9 mouse cellular contexts compared by ENCODE assay signal in genomic region chr13:63244425-63244824, GRCm38 (mm10).
A peak's percentile ranks its signal among the peaks of the same experiment; 100 is the strongest.
DNase-seq lines count a peak whose midpoint lies in the region; ATAC-seq and TF ChIP-seq lines count a peak whose summit lies in the region.
"Had no signal": no experiment of that assay in that cellular context is flagged by ENCODE, and none has a peak within 500 bp of the region (broad histone marks: within the 10 kb centered on the region; RNA-seq: fewer than 3 reads in every experiment).

No protein-coding gene starts in this region.

- no peak for TF ChIP-seq CTCF in midbrain, postnatal 0 days (IDR thresholded peaks at IDR 0.05)

- no peak overlapping the region for H3K27ac ChIP-seq in kidney, embryonic 14.5 days (ENCODE audit: low read depth, low read length)
- 0 out of 2 replicates have a peak overlapping the region, but pooled peaks have one; percentile 44 for H3K27ac ChIP-seq in embryonic facial prominence, embryonic 10.5 days (replicated peaks)
- peak overlapping the region; percentile 80 for H3K27ac ChIP-seq in embryonic facial prominence, embryonic 15.5 days (replicated peaks)
- peak overlapping the region; percentile 93 for H3K27ac ChIP-seq in limb, embryonic 13.5 days
- H3K27ac ChIP-seq in midbrain, postnatal 0 days (ENCODE audit: low read depth, low read length), result no peak overlapping the region

- H3K4me1 ChIP-seq in kidney, embryonic 14.5 days (ENCODE audit: control insufficient read depth, insufficient read depth, low read length), result peaks cover 50% of the 10 kb centered on the region
- peaks cover 68% of the 10 kb centered on the region for H3K4me1 ChIP-seq in embryonic facial prominence, embryonic 10.5 days
- H3K4me1 ChIP-seq in embryonic facial prominence, embryonic 15.5 days, result peaks cover 61% of the 10 kb centered on the region
- H3K4me1 ChIP-seq in limb, embryonic 13.5 days, result peaks cover 82% of the 10 kb centered on the region
- peaks cover 4% of the 10 kb centered on the region; the same call in 1 of the 2 replicates for H3K4me1 ChIP-seq in midbrain, postnatal 0 days (ENCODE audit: insufficient read depth, low read length)

- peak overlapping the region; percentile 2; the same call in 1 of the 2 replicates for H3K4me3 ChIP-seq in kidney, embryonic 14.5 days (ENCODE audit: low read length)
- H3K4me3 ChIP-seq in embryonic facial prominence, embryonic 10.5 days, result no peak overlapping the region; the same call in 1 of the 2 replicates
- H3K4me3 ChIP-seq in embryonic facial prominence, embryonic 15.5 days (replicated peaks), result peak overlapping the region; percentile 31
- peak overlapping the region; percentile 87 for H3K4me3 ChIP-seq in limb, embryonic 13.5 days
- H3K4me3 ChIP-seq in midbrain, postnatal 0 days (ENCODE audit: low read depth, low read length), result no peak overlapping the region

- 77% methylated on average over 3 of the region's 3 CpGs for WGBS in kidney, embryonic 14.5 days
- 72% methylated on average over 3 of the region's 3 CpGs for WGBS in embryonic facial prominence, embryonic 10.5 days
- WGBS in embryonic facial prominence, embryonic 15.5 days, result 52% methylated on average over 3 of the region's 3 CpGs
- 46% methylated on average over 3 of the region's 3 CpGs for WGBS in limb, embryonic 13.5 days
- 54% methylated on average over 3 of the region's 3 CpGs for WGBS in midbrain, postnatal 0 days

- H3K9me3 ChIP-seq in kidney, embryonic 14.5 days (ENCODE audit: control insufficient read depth, low read length), result no peaks in the 10 kb centered on the region
- H3K9me3 ChIP-seq in embryonic facial prominence, embryonic 10.5 days, result no peaks in the 10 kb centered on the region
- H3K9me3 ChIP-seq in embryonic facial prominence, embryonic 15.5 days (replicated peaks), result no peaks in the 10 kb centered on the region
- H3K9me3 ChIP-seq in limb, embryonic 13.5 days, result no peaks in the 10 kb centered on the region
- no peaks in the 10 kb centered on the region for H3K9me3 ChIP-seq in midbrain, postnatal 0 days (ENCODE audit: low read length)

- H3K36me3 ChIP-seq in kidney, embryonic 14.5 days (ENCODE audit: control insufficient read depth, insufficient read depth, low read length), result peaks cover 15% of the 10 kb centered on the region; the same call in 1 of the 2 replicates
- peaks cover 37% of the 10 kb centered on the region for H3K36me3 ChIP-seq in embryonic facial prominence, embryonic 10.5 days (replicated peaks)
- H3K36me3 ChIP-seq in embryonic facial prominence, embryonic 15.5 days, result no peaks in the 10 kb centered on the region
- peaks cover 35% of the 10 kb centered on the region for H3K36me3 ChIP-seq in limb, embryonic 13.5 days
- H3K36me3 ChIP-seq in midbrain, postnatal 0 days (ENCODE audit: insufficient read depth, low read length), result no peaks in the 10 kb centered on the region

- no peak for ATAC-seq in kidney, embryonic 14.5 days (ENCODE audit: low FRiP score, low TSS enrichment)
- no peak for ATAC-seq in embryonic facial prominence, embryonic 15.5 days (ENCODE audit: insufficient number of reproducible peaks, low FRiP score, low TSS enrichment, low read depth)
- no peak for ATAC-seq in limb, embryonic 13.5 days (ENCODE audit: low FRiP score, low read depth)
- ATAC-seq in midbrain, postnatal 0 days (ENCODE audit: low FRiP score), result no peak

- no peaks in the 10 kb centered on the region for H3K27me3 ChIP-seq in kidney, embryonic 14.5 days (ENCODE audit: control insufficient read depth, insufficient read depth, low read length)
- H3K27me3 ChIP-seq in embryonic facial prominence, embryonic 10.5 days (replicated peaks; ENCODE audit: low read depth, poor library complexity, severe bottlenecking), result 0 out of 2 replicates have a peak, but pooled peaks cover 3% of the 10 kb centered on the region
- H3K27me3 ChIP-seq in embryonic facial prominence, embryonic 15.5 days, result no peaks in the 10 kb centered on the region
- no peaks in the 10 kb centered on the region for H3K27me3 ChIP-seq in limb, embryonic 13.5 days
- no peaks in the 10 kb centered on the region for H3K27me3 ChIP-seq in midbrain, postnatal 0 days (ENCODE audit: insufficient read depth, low read length)

- H3K4me2 ChIP-seq in kidney, embryonic 14.5 days (replicated peaks; ENCODE audit: low read depth, low read length), result peak overlapping the region; percentile 13; the same call in 1 of the 2 replicates
- H3K4me2 ChIP-seq in embryonic facial prominence, embryonic 15.5 days (replicated peaks), result peak overlapping the region; percentile 56
- peak overlapping the region; percentile 91 for H3K4me2 ChIP-seq in limb, embryonic 13.5 days (replicated peaks)
- H3K4me2 ChIP-seq in midbrain, postnatal 0 days (ENCODE audit: low read depth, low read length, poor library complexity, severe bottlenecking), result no peak overlapping the region

- no peak overlapping the region for H3K9ac ChIP-seq in kidney, embryonic 14.5 days (ENCODE audit: low read depth, low read length)
- H3K9ac ChIP-seq in embryonic facial prominence, embryonic 15.5 days, result peak overlapping the region; percentile 21; the same call in 1 of the 2 replicates
- peak overlapping the region; percentile 99 for H3K9ac ChIP-seq in limb, embryonic 13.5 days
- no peak overlapping the region for H3K9ac ChIP-seq in midbrain, postnatal 0 days (replicated peaks; ENCODE audit: low read length, poor library complexity, severe bottlenecking)

- no peak for DNase-seq in kidney, adult 8-10 months
- no peak for DNase-seq in embryonic facial prominence, embryonic 10.5 days (ENCODE audit: low spot score)
- DNase-seq in midbrain, postnatal 0 days (ENCODE audit: low spot score), result no peak
- no peak for DNase-seq in gastrocnemius, adult 8-10 months (ENCODE audit: low spot score in 2 of 2)
- DNase-seq in adrenal gland, postnatal 25 days, result no peak
- DNase-seq: gastrocnemius, postnatal 25 days had no signal

Comparison
In these comparisons a context has a peak if more than half of its experiments do, and no peak if none do; other contexts are left out.
1. H3K4me3 ChIP-seq: peak in kidney, embryonic 14.5 days (single experiment), embryonic facial prominence, embryonic 15.5 days (single experiment) and limb, embryonic 13.5 days (single experiment); none in embryonic facial prominence, embryonic 10.5 days (single experiment) and midbrain, postnatal 0 days (single experiment).
2. H3K27ac ChIP-seq: peak in embryonic facial prominence, embryonic 10.5 days (single experiment), embryonic facial prominence, embryonic 15.5 days (single experiment) and limb, embryonic 13.5 days (single experiment); none in kidney, embryonic 14.5 days (single experiment) and midbrain, postnatal 0 days (single experiment).
3. H3K9ac ChIP-seq: peak in embryonic facial prominence, embryonic 15.5 days (single experiment) and limb, embryonic 13.5 days (single experiment); none in kidney, embryonic 14.5 days (single experiment) and midbrain, postnatal 0 days (single experiment).